Comparison of ENCODE assay signal across 12 mouse cellular contexts in the genomic region with DNA sequence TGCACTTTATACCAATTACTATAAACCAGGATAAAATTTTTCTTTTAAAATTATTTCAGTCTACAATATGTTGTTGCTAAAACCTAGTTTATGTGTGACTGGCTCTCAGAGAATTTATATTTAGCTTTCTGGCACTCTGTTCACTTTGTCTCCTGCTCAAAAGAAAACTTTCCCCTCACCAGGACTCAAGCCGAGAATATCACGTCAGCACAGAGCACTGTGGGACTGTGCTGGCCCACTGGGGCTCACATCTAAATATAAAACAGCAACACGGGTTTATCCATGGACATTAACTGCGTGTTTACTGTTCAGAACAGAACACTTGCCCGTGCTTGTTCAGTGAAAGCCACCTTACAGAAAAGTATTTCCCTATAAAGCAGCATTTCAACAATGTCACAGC. TPM values are rescaled to one million over a fixed set of nuclear protein-coding genes. Genes with fewer than 3 reads are reported as not detected.
DNase-seq lines count a peak whose midpoint lies in the region; TF ChIP-seq lines count a peak whose summit lies in the region.
"Had no signal": no experiment of that assay in that cellular context is flagged by ENCODE, and none has a peak within 500 bp of the region (broad histone marks: within the 10 kb centered on the region; RNA-seq: fewer than 3 reads in every experiment).

No protein-coding gene starts in this region.

- peak overlapping the region; percentile 60 for H3K4me3 ChIP-seq in gastrocnemius, adult 2 months
- H3K4me3 ChIP-seq: erythroblast, embryonic 14.5 days; liver, embryonic 13.5 days; midbrain, embryonic 15.5 days had no signal

- H3K27ac ChIP-seq in gastrocnemius, adult 2 months: peak overlapping the region; percentile 90
- H3K27ac ChIP-seq: liver, embryonic 13.5 days; midbrain, embryonic 15.5 days had no signal

- intact Hi-C loops in gastrocnemius, adult 2 months (cut with DNase I): no loop called here
- intact Hi-C loops in heart, postnatal 36 days (cut with DNase I): no loop called here

- TF ChIP-seq CTCF in gastrocnemius, adult 2 months (IDR thresholded peaks at IDR 0.05): no peak

- peak; percentile 47 for DNase-seq in gastrocnemius, adult 2 months
- no peak for DNase-seq in gastrocnemius, postnatal 4 days (ENCODE audit: low spot score in 2 of 2)
- peak; percentile 48 for DNase-seq in right cerebral cortex, postnatal 25 days
- no peak for DNase-seq in right cerebral cortex, postnatal 4 days
- DNase-seq in heart, postnatal 36 days: peak; percentile 36 to 44
- DNase-seq in telencephalon, adult 2 months (ENCODE audit: low read depth, low spot score): peak; percentile 75
- DNase-seq in thymus, postnatal 4 days: no peak
- DNase-seq in adrenal gland, postnatal 36 days: no peak
- DNase-seq: kidney, postnatal 25 days; liver, embryonic 13.5 days had no signal

RNA-seq across cellular contexts. Expression of a gene that starts 44.5 kb away (rescaled TPM):
- total RNA-seq in gastrocnemius, adult 2 months (2021): 10 to 100 TPM in 1 of 2 experiments, 1 to 10 TPM in 1; 5.5 to 11.4 TPM
- 10 to 100 TPM; 52.0 to 55.6 TPM for total RNA-seq in gastrocnemius, postnatal 4 days (2021)
- total RNA-seq in heart, postnatal 36 days (2021): 10 to 100 TPM; 14.3 to 18.3 TPM
- 10 to 100 TPM; 37.9 to 43.2 TPM for total RNA-seq in adrenal gland, postnatal 36 days (2021)

Comparison
In these comparisons a context has a peak if more than half of its experiments do, and no peak if none do; other contexts are left out.
1. DNase-seq: peak in gastrocnemius, adult 2 months (single experiment), right cerebral cortex, postnatal 25 days (single experiment), heart, postnatal 36 days (2 of 2) and telencephalon, adult 2 months (single experiment); none in gastrocnemius, postnatal 4 days (0 of 2), right cerebral cortex, postnatal 4 days (single experiment), thymus, postnatal 4 days (single experiment) and adrenal gland, postnatal 36 days (0 of 2).